Mouse (Mus musculus) stomach, postnatal 0 days (tissue): ENCODE results near the gene Cadps. TPM values are rescaled to one million over a fixed set of nuclear protein-coding genes. Genes with fewer than 3 reads are reported as not detected.

ENCODE experiments used
- ATAC-seq: fragments of 200-750 bp; cut with Nextera tagmentation; 2 replicates; pipeline ENCODE4 v1.8.0; 2017; ENCODE audit not compliant: low FRiP score, low TSS enrichment
- DNase-seq: peaks from one replicate; pipeline ENCODE4 v3.0.0-alpha.2; 2016; ENCODE audit warnings: low spot score
- H3K27ac ChIP-seq: fragments of 300-500 bp; sonication (generic); replicated peaks from 2 replicates; pipeline ENCODE4 v1.5.1; 2014; ENCODE audit warnings: mild to moderate bottlenecking, control low read depth
- H3K27me3 ChIP-seq: fragments of 300-500 bp; sonication (generic); 2 replicates; pipeline ENCODE4 v1.6.1; 2014; ENCODE audit warnings: low read length; ENCODE audit not compliant: control insufficient read depth, insufficient read depth
- H3K36me3 ChIP-seq: fragments of 300-500 bp; sonication (generic); 2 replicates; pipeline ENCODE4 v1.6.1; 2014; ENCODE audit warnings: low read length, mixed read lengths; ENCODE audit not compliant: control insufficient read depth, insufficient read depth
- H3K4me1 ChIP-seq: fragments of 300-500 bp; sonication (generic); replicated peaks from 2 replicates; pipeline ENCODE4 v1.6.1; 2014; ENCODE audit warnings: antibody characterized with exemption; ENCODE audit not compliant: control insufficient read depth, insufficient read depth
- H3K4me2 ChIP-seq: fragments of 300-500 bp; sonication (generic); replicated peaks from 2 replicates; pipeline ENCODE4 v1.6.1; 2014; ENCODE audit warnings: low read depth, mild to moderate bottlenecking, control low read depth, moderate library complexity
- H3K4me3 ChIP-seq: fragments of 300-500 bp; sonication (generic); 2 replicates; pipeline ENCODE4 v1.5.1; 2014; ENCODE audit warnings: low read depth, low read length, control low read depth
- H3K9ac ChIP-seq: fragments of 300-500 bp; sonication (generic); 2 replicates; pipeline ENCODE4 v1.6.1; 2014; ENCODE audit warnings: mild to moderate bottlenecking, low read length, control low read depth, mixed read lengths
- H3K9me3 ChIP-seq: fragments of 300-500 bp; sonication (generic); 2 replicates; pipeline ENCODE4 v1.6.1; 2016; ENCODE audit warnings: low read length; ENCODE audit not compliant: control insufficient read depth
- CTCF ChIP-seq: IDR thresholded peaks from 2 replicates; pipeline ENCODE4 v1.5.1; 2016; ENCODE audit warnings: antibody characterized with exemption, low read depth, mild to moderate bottlenecking, moderate library complexity
- EP300 ChIP-seq: optimal IDR thresholded peaks from 2 replicates; pipeline ENCODE3; 2016; ENCODE audit warnings: antibody characterized with exemption
- WGBS: fragments of 180-500 bp; shearing (Covaris S2); extraction: QIAGEN DNeasy Blood & Tissue Kit; methylation state at CpG from one replicate; pipeline ENCODE4 v1.1.7; 2014; 5-methylcytosine and 5-hydroxymethylcytosine counted together
- polyA plus RNA-seq: library from polyadenylated mRNA; unstranded; fragments of >200 nt; fragmentation: Nextera tagmentation; extraction: Ambion mirVana; gene quantifications from 2 replicates; pipeline ENCODE4 v1.2.1, GENCODE M21; 2015

Gene Cadps
- polyA plus RNA-seq, 1 experiment from 2014 or later = 1.5 TPM

DNA sequence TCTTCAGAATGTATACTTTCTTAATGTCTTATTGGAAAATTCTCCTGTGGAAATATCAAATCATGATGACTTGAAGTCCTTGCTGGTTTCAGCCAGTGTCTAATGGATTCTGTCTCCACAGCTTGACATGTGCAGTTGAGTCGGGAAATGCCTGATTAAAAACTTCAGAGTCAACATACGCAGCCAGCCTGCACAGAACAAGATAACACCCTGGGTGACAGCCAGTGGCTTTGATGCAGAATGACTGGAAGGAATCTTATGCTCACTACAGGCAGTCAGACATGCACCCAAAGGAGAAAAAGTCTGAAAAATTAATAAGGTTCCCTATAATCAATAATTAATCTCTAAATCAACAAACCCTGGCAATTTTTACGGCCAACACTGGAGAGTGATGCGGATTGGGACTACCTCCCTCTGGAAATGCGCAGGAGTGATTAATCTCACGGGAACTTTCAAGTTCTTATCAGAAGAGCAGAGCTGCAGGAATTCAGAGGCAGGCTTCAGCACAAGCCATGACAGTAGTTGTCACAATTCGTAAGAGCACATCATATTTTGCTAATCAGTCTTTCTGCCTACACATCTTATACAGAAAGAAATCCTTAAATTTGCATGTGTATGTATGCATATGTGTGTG, 185.6 kb downstream of the Cadps start:
- no peaks in the 10 kb centered on the region for H3K27me3 ChIP-seq
- ATAC-seq = no peak
- no peaks in the 10 kb centered on the region for H3K4me1 ChIP-seq
- H3K36me3 ChIP-seq = no peaks in the 10 kb centered on the region
- TF ChIP-seq CTCF = no peak
- TF ChIP-seq EP300 = no peak
- H3K4me2 ChIP-seq = no peak overlapping the region
- no peaks in the 10 kb centered on the region for H3K9me3 ChIP-seq
- DNase-seq = no peak
- 52% methylated on average over 7 of the region's 7 CpGs for WGBS
- no peak overlapping the region for H3K4me3 ChIP-seq
- no peak overlapping the region for H3K27ac ChIP-seq
- no peak overlapping the region for H3K9ac ChIP-seq

DNA sequence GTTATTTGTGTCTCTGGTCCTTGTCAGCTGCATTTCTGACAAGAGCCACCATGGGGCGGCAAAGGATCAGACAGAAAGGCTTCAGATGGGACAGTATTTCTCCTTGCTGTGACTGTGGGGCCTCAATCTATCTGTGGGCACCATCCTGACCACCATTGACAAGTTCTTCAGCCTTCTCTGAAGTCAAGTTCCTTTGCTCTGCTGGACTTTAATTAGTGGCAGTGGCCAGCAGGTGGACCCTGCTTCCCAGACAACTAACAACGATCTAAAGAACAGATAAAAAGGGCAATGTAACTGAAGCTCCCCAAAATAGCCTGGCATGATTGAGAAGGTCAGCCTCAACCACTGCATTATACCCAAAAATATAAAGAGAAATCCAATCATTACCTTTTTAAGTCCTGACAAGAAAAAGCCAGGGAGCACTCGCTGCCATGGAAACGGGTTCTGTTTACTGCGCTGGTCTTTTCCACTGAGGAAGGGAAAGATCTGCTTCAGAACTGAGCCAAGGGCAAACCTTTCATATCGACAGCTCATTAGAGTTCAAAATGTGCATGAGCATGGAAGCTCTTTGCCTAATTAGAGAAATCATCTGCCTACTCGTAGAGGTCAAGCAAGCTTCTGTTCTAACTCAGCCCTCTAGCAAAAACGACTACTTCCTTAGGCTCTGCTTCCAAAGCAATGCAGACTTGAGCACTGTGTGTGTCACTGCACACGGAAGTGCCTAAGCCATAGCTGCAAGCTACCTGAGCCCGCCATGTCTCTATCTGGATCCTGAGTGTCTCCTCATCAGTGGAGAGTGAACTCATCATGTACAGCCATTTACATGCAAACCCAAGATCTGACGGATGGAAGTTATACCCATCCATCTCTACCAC, 198.4 kb downstream of the Cadps start:
- Histone ChIP-seq H3K9me3 (no peaks in the 10 kb centered on the region), H3K9ac (no peak overlapping the region), H3K4me2 (no peak overlapping the region), H3K27ac (no peak overlapping the region), H3K4me1 (no peaks in the 10 kb centered on the region), H3K27me3 (no peaks in the 10 kb centered on the region), H3K4me3 (no peak overlapping the region), H3K36me3 (no peaks in the 10 kb centered on the region)
- TF ChIP-seq EP300 (no peak), CTCF (peak; percentile 66)
- peak; percentile 13 for DNase-seq
- ATAC-seq = no peak
- WGBS = 79% methylated on average over 11 of the region's 11 CpGs

DNA sequence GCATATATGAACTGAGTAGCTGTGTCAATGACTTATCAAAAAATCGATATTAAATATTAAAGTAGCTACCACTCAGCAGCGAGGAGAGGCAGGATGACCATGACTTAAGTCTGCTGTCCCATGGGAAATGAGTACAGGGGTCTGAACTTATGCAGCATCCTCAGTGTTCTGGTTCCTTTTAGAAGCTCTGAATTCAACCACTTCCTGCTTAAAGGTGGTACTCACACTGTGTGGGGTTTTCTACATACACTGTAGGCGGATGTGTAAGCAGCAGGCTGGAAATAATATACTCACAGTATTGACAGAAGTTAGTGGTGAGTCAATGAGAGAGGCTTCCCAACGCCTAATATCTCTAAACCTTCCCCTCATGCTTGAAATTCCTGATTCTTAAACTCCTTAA, 215.9 kb downstream of the Cadps start:
- no peak overlapping the region for H3K27ac ChIP-seq
- no peaks in the 10 kb centered on the region for H3K4me1 ChIP-seq
- no peaks in the 10 kb centered on the region for H3K9me3 ChIP-seq
- no peak overlapping the region for H3K9ac ChIP-seq
- ATAC-seq = no peak
- no peaks in the 10 kb centered on the region for H3K27me3 ChIP-seq
- no peak overlapping the region for H3K4me3 ChIP-seq
- TF ChIP-seq EP300 = no peak
- no peak for TF ChIP-seq CTCF
- DNase-seq = no peak
- no peak overlapping the region for H3K4me2 ChIP-seq
- 75% methylated on average over 4 of the region's 4 CpGs for WGBS
- no peaks in the 10 kb centered on the region for H3K36me3 ChIP-seq

DNA sequence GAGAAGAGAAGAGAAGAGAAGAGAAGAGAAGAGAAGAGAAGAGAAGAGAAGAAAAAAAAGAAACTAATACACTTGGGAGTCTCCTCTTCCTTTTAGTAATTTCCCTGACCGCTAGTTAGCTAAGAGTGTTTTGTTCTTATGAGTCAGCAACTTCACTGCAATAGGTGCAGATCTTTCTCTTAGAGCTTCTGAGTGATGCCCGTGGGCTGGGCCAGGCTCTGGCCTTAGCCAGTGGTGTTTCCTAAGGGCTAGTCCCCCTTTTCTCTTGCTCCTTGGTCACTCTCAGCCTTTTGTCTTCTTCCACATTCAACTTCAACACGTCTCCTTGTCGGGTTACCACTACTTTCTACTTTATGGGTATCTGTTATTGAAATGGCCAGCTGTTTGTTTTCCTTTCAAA, 216.7 kb downstream of the Cadps start:
- Histone ChIP-seq H3K27ac (no peak overlapping the region), H3K9me3 (no peaks in the 10 kb centered on the region), H3K4me1 (no peaks in the 10 kb centered on the region), H3K4me3 (no peak overlapping the region), H3K4me2 (no peak overlapping the region), H3K27me3 (no peaks in the 10 kb centered on the region), H3K9ac (no peak overlapping the region), H3K36me3 (no peaks in the 10 kb centered on the region)
- DNase-seq (no peak), ATAC-seq (no peak)
- TF ChIP-seq CTCF (no peak), EP300 (no peak)
- WGBS = 80% methylated on average over 4 of the region's 4 CpGs

DNA sequence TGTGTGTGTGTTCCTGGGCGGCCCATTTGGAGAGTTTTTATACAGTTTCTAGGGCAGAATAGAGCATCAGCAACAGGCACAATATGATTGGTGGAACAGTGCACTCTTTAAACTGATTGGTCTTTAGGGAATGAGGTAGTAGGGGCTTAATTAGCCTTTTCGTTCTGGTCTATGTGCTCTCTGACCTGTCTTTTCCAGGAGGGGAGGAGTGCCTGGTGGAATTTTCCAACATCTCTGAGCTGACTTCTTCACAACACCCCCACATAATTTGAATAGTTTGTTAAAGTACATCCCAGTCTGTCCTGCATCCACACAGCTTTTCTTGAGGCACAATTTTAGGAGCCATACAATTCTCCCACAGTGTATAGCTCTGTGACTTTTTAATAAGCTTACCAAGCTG, 220.8 kb downstream of the Cadps start:
- Histone ChIP-seq H3K9me3 (no peaks in the 10 kb centered on the region), H3K27me3 (no peaks in the 10 kb centered on the region), H3K4me2 (no peak overlapping the region), H3K4me3 (no peak overlapping the region), H3K36me3 (no peaks in the 10 kb centered on the region), H3K4me1 (no peaks in the 10 kb centered on the region), H3K27ac (no peak overlapping the region), H3K9ac (no peak overlapping the region)
- no peak for TF ChIP-seq CTCF
- no peak for TF ChIP-seq EP300
- 81% methylated on average over 2 of the region's 2 CpGs for WGBS
- ATAC-seq (no peak), DNase-seq (no peak)

DNA sequence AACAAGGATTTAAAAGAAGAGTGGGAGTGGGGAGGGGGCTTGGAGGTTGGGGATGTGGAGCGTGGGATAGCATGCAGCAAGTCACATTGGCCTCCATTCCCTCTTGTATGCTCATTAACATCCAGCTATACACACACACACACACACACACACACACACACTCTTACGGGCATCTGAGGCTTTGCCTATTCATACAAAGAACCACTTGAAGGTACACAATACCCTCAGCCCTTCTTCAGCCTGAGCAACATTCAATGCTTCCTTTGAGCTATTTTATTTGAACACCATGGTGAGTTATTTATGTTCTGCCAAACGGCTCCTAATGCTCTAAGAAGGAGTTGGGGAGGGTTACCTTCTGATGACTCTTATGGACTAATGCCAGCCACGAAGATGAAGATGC, 227.6 kb downstream of the Cadps start:
- H3K9me3 ChIP-seq = no peaks in the 10 kb centered on the region
- H3K27ac ChIP-seq = no peak overlapping the region
- 57% methylated on average over 4 of the region's 4 CpGs for WGBS
- H3K4me3 ChIP-seq = no peak overlapping the region
- no peaks in the 10 kb centered on the region for H3K4me1 ChIP-seq
- no peak for TF ChIP-seq EP300
- no peak for TF ChIP-seq CTCF
- H3K4me2 ChIP-seq = no peak overlapping the region
- DNase-seq (no peak), ATAC-seq (no peak)
- H3K27me3 ChIP-seq = no peaks in the 10 kb centered on the region
- no peaks in the 10 kb centered on the region for H3K36me3 ChIP-seq
- no peak overlapping the region for H3K9ac ChIP-seq
